27 mouse cellular contexts compared by ENCODE assay signal in the genomic region with DNA sequence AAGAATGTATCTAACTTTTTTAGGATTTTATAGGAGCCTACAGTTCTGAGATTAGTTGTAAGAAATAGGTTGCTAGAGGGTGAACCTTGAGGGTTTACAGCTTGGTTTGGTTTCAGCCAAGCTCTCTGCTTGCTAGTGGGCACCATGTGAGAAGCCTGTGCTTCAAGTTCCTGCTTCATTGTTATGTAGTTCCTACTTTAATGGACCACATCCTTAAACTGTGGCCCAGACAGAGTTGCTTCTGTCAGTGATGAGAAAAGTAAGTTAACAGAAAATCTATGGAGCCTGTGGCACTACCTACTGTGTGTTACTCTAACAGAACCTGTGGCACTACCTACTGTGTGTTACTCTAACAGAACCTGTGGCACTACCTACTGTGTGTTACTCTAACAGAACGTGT. TPM values are rescaled to one million over a fixed set of nuclear protein-coding genes. Genes with fewer than 3 reads are reported as not detected.
DNase-seq lines count a peak whose midpoint lies in the region; ATAC-seq and TF ChIP-seq lines count a peak whose summit lies in the region.
"Had no signal": no experiment of that assay in that cellular context is flagged by ENCODE, and none has a peak within 500 bp of the region (broad histone marks: within the 10 kb centered on the region; RNA-seq: fewer than 3 reads in every experiment).

No protein-coding gene starts in this region.

- peak; percentile 85 for ATAC-seq in monocyte, adult 5-6 weeks (replicated peaks; ENCODE audit: insufficient number of reproducible peaks, low FRiP score, low TSS enrichment, poor library complexity, severe bottlenecking)
- ATAC-seq in frontal cortex, adult (ENCODE audit: low TSS enrichment) = no peak
- ATAC-seq: forebrain, embryonic 15.5 days; hindbrain, postnatal 0 days; inflammation-experienced regulatory T-cells, adult 6 months; Patski had no signal

- TF ChIP-seq CTCF in layer of hippocampus, adult 2 months (conservative IDR thresholded peaks at IDR 0.05) = no peak
- TF ChIP-seq CTCF in embryonic fibroblast, embryonic 13.5 days (IDR thresholded peaks at IDR 0.05; ENCODE audit: borderline replicate concordance, insufficient read depth, low read length) = no peak

- H3K27ac ChIP-seq in layer of hippocampus, adult 2 months = peak overlapping the region; percentile 36; the same call in 1 of the 2 replicates
- peak overlapping the region; percentile 28; the same call in 1 of the 2 replicates for H3K27ac ChIP-seq in embryonic fibroblast, embryonic 13.5 days (ENCODE audit: insufficient read depth, low read length)
- H3K27ac ChIP-seq: embryonic facial prominence, embryonic 12.5 days; embryonic facial prominence, embryonic 15.5 days; forebrain, embryonic 12.5 days; forebrain, embryonic 15.5 days; gastrocnemius, adult 2 months; heart, embryonic 15.5 days; hindbrain, embryonic 14.5 days; hindbrain, postnatal 0 days had no signal

- TF ChIP-seq POLR2A in embryonic fibroblast, embryonic 13.5 days (IDR thresholded peaks at IDR 0.05; ENCODE audit: low read depth, low read length) = no peak

- H3K4me3 ChIP-seq in layer of hippocampus, adult 2 months = no peak overlapping the region
- no peak overlapping the region for H3K4me3 ChIP-seq in embryonic fibroblast, embryonic 13.5 days (ENCODE audit: insufficient read depth, low read length)
- H3K4me3 ChIP-seq: embryonic facial prominence, embryonic 12.5 days; embryonic facial prominence, embryonic 15.5 days; erythroblast, embryonic 14.5 days; forebrain, embryonic 12.5 days; forebrain, embryonic 15.5 days; gastrocnemius, adult 2 months; heart, embryonic 12.5 days; heart, embryonic 15.5 days had no signal

- DNase-seq in layer of hippocampus, adult 2 months (ENCODE audit: low spot score in 2 of 2) = no peak
- no peak for DNase-seq in layer of hippocampus, postnatal 14 days (ENCODE audit: low spot score in 2 of 2)
- no peak for DNase-seq in adrenal gland, adult 2 months
- DNase-seq in cerebellum, adult 9-10 months = no peak
- DNase-seq: adrenal gland, postnatal 14 days; cerebellum, adult 11 months; cerebellum, adult 8-10 months; cerebellum, postnatal 14 days; gastrocnemius, postnatal 14 days; heart, adult 18-20 months; heart, postnatal 10 days; heart, postnatal 36 days had no signal

- peaks cover 16% of the 10 kb centered on the region for H3K4me1 ChIP-seq in embryonic fibroblast, embryonic 13.5 days (ENCODE audit: control insufficient read depth, insufficient read depth, low read length)
- H3K4me1 ChIP-seq: embryonic facial prominence, embryonic 12.5 days; heart, embryonic 12.5 days had no signal

RNA-seq across cellular contexts. Expression of a gene that starts 57.1 kb away (rescaled TPM):
- total RNA-seq in layer of hippocampus, adult 2 months (2021) = 10 to 100 TPM; 49.3 to 50.4 TPM
- total RNA-seq in layer of hippocampus, postnatal 14 days (2021) = 10 to 100 TPM; 39.9 to 41.3 TPM
- 60.2 and 68.7 TPM in 2 replicates for polyA plus RNA-seq in embryonic fibroblast, embryonic 13.5 days (2011; ENCODE audit: insufficient read length, low read depth, missing spikeins)
- 35.1 to 40.8 TPM (median 35.5 TPM) in 3 replicates for total RNA-seq in monocyte, adult 5-6 weeks (2017)
- 100 to 1,000 TPM in 1 of 2 experiments, 10 to 100 TPM in 1; 90.5 to 177 TPM for total RNA-seq in adrenal gland, adult 2 months (2021)
- polyA plus RNA-seq in adrenal gland, adult 2 months (2012; rRNA removed) = 63.4 and 88.1 TPM in 2 replicates

RNA-seq across cellular contexts. Expression of a gene that starts 57.2 kb away (rescaled TPM):
- total RNA-seq in layer of hippocampus, adult 2 months (2021) = 1 to 10 TPM; 4.0 to 4.4 TPM
- 1 to 10 TPM; 3.4 to 5.9 TPM for total RNA-seq in layer of hippocampus, postnatal 14 days (2021)
- 1.4 TPM in 1 of 2 replicates, not detected in the other for polyA plus RNA-seq in embryonic fibroblast, embryonic 13.5 days (2011; ENCODE audit: insufficient read length, low read depth, missing spikeins)
- total RNA-seq in monocyte, adult 5-6 weeks (2017) = 4.1 to 17.8 TPM (median 6.9 TPM) in 3 replicates
- total RNA-seq in adrenal gland, adult 2 months (2021) = 10 to 100 TPM; 10.3 to 15.5 TPM
- 2.2 and 5.0 TPM in 2 replicates for polyA plus RNA-seq in adrenal gland, adult 2 months (2012; rRNA removed)
